Mouse (Mus musculus) adrenal gland, postnatal 25 days (tissue): Measurements from ENCODE around the gene Tpcn2. TPM values are rescaled to one million over a fixed set of nuclear protein-coding genes. Genes with fewer than 3 reads are reported as not detected.

ENCODE experiments used
- DNase-seq: peaks from one replicate; pipeline ENCODE4 v3.0.0; 2021; ENCODE audit warnings: mixed read lengths
- total RNA-seq: library from RNA; stranded (reverse); gene quantifications from 2 replicates; pipeline ENCODE4 v1.2.3, GENCODE M21; 2021

The Tpcn2 gene
- total RNA-seq, 1 experiment from 2014 or later, result 18.8 TPM

DNA sequence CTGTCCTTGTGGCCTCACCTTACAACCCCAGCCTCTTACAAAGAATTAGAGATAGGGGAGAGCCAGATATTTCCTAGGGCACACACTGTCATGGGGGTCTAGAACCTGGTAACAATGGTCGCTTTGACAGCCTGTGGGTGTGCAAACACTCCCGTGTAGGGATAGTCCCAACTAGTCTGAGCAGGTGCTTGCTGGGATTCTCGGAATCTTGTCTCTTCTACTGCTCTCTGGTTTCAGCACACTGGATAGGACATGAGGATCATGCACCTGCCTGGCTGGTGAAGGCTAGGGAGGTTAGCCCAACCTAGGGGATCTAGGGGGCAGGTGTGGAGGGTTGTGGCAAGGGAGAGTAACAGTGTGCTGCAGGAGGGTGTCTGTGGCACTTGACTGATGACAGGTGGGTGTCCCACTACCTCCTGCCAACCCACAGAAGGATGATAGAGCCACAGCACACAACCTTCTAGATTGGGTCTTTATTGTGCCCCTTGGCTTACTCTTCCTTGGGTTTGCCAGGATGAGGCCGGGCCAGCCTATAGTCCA is 78.4 kb downstream of the Tpcn2 start:
- DNase-seq, result no peak

DNA sequence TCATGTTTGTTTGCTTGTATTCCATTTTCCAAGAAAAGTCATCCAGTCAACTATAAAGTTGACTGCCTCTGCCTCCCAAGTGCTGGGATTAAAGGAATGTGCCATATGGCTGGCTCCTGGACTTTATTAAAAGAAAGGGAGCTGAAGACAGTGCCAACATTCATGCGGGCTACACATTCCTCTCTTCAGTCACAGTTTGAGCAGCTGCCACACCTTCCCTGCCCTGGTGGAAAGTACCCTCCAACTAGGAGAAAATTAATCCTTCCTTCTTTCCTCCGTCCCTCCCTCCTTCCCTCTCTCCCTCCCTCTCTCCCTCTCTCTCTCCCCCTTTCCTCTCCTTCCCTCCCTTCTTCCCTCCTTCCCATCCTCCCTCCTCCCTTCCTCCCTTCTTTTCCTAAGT is 84.1 kb downstream of the Tpcn2 start:
- no peak for DNase-seq

DNA sequence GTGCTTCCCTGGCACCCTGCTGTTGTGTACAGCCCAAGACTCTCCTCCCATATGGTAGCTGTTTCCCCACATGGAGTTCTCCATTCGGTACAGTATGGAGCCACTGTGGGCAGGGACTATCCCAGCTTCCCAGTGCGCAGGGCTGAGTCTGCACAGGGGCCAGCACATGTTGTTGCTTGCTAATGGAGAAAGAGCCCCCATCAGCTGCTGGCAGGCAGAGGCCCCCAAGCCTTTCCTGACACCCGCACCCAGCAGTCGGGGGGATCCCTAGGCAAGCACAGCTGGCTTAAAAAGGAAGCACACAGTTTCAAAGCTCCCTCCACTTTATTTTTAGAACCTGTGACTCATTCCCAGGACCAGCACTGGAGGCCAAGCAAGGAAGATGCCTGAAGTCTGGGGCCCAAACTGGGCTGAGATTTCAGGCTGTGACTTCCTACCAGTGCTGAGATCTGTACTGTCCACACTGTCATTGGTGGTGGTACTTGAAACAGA is 85.5 kb downstream of the Tpcn2 start:
- DNase-seq, result no peak

DNA sequence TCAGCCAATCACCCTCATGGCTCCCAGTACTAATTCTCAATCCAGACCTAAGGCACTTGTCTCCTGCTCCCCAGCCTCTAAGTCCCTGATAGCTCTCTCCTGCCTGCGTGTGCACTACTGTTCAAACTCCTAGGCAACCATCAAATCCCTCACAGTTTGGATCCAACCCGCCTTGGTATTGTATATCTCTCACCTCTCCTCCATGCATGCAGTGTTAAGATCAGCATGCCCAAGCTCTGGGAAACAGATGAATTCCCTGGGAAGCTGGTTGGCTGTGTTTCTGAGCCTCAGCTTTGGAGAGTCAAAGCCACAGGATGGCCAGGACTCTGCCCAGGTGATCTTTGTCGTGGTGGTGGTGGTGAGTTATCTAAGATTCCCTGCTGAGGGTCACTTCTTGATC is 86.1 kb downstream of the Tpcn2 start:
- DNase-seq, result no peak

DNA sequence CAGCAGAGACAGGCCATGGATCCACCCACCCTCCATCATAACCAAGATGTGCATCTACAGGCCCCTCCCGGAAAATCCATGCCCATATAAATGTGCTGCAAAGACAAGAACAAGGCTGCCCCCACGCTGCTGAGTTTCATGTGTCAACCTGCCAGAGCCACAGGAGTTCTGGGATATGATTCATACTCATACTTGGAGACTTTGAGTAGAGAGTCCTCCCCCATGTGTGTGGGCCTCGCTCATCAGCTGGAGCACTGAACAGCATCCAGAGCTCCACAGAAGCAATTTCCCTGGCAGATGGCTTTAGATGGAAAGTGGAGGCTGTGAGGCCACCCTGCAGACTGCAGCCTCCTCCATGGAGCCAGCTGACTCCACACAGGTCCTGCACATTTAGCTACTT is 86.8 kb downstream of the Tpcn2 start:
- no peak for DNase-seq

DNA sequence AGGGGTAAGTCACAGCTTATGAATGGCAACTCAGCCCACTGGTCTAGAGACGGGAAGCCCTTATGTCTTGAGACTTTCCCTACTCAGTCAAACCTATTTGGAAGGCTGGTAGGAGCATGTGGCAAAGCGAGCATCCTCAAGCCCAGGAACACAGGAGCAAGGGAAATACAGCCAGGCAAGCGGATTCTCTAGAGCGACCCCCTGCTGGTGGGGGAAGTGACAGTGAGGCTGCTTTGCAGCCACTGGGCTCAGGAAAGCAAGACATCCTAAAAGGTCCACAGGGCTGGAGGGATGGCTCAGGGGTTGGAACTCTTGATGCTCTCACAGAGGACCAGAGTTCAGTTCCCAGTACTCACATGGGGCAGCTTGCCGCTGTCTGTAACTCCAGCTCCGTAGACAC is 87.5 kb downstream of the Tpcn2 start:
- DNase-seq, result no peak

DNA sequence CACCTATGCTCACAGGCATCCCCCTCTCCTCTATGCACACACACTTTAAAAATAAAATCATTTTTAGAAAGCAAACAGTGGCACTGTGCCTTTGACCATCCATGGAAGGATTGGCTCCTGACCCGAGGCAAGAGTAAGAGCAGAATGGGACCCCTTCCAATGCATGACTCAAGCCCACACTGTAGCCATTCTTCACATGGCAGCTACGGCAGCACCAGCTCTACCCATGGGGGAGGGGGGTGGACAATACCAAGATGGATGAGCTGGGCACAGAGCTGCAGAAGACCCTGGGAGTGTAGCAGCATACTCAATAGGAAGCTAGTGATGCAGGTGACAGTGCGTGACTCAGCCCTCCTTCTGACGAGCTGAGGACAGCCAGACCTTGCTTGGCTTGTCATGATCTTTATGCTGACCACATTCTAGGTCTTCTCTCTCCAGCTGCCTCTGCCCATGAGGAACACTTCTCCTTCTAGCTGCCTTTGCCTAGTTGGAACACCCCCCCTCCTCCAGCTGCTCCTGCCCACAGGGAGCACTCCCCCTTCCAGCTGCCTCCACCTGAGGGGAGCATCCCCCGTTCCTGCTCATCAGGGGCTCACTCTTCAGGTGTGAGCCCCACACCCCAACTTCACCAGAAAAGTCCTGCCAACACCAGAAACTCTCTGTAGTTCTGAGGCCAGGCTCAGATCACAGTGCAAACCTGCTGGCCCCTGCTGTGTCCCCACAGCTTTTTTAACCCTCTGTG is 88.5 kb downstream of the Tpcn2 start:
- no peak for DNase-seq

DNA sequence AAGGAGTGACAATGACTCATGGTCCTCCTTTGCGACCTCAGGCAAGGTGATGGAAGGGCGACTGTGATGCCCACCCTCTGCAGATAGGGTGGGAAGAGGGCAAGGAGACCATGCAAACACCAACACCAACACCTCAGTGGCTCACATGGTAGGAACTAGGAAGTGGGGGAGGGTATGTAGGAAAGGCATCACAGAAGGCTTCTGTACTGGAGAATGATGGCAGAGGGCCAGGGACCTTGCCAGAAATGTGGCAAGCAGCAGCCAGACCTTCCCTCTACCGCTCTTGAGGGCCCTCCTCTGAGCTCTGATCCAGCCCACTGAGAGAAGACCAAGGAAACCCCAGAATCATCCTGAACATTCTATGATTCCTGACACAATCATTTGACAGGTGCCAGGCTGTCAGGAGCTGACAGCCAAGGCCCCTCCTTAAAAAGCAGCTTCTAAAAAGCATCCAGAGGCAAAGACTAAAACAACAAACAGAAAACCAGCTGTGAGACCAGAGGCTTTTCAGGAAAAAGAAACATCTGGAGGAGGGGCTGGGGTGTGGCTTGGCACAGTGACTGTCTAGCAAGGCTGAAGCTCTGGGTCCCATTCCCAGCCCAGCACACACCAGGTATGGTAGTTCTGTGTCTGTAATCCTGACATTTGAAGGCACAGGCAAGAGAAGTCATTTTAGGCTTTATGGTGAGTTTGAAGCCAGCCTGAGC is 89.2 kb downstream of the Tpcn2 start:
- peak; percentile 57 for DNase-seq

DNA sequence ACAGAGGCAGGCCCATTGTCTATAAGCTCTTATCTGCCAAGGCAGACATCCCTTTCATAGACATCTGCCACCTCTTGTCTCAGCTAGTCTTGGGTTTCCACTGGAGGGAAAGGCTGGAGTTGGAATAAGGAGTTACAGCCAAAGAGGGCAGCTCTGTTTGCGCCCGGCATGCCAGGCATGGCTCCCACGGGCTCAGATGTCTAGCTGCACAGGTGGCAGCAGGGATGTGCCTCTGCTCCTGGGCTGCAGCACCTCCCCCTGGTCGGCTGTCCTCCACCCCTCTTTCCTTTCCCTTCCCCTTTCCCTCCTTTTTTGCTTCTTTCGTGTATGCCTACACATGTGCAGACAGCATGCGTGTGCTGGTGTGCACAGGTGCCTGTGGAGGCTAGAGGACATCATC is 91.0 kb downstream of the Tpcn2 start:
- no peak for DNase-seq

DNA sequence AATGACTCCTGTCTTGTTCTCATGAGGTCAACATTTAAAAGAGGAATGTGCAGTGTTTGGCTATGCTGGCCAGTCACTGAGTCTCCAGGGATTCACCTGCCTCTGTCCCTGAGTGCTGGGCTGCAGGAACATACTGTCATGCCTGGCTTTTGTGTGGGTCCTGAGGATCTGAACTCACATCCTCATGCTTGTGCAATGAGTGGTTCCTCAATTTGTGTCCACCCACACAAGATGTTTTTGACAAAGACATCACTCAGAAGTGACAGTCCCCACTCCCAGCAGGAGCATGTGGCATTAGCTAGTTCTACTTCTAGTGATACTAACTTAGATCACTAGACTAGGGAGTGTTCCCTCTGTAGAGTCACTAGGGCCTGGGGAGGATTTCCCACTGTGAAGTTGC is 93.3 kb downstream of the Tpcn2 start:
- no peak for DNase-seq

DNA sequence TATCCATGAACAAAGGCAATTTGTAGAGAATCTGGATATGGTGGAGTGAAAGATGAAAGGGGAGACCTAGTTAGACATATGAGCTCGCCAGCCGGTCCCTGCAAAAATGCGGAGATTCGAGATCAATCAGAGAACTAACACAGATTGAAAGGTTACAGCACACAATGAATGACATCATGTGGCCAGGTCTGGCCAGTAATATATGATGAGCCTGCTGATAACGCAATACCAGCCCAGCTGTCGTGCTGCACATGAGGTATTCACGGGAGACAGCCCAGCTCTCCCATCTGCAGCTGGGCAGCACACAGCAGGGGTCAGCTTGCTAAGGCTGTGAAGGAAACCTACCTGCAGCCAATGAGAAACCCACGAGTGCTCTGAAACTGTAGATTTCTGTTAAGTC is 94.5 kb downstream of the Tpcn2 start:
- DNase-seq, result no peak

DNA sequence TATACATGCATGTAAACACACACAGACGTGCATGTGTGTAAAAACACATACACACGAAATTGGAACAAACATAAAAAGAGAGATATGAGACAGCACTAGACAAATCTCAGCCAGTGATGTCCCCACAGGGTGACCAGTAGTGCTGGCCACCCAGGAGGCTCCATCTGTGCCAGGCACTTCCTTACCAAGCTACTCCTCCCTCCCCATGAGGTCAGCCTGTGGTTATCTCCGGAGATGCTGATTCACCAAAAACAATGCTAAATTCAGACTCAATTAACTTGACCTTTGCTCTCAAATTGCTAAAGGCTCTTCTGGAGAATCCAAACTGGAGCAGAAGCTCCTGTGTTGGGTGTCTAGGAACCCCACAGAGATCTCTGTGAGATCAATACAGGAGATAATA is 96.0 kb downstream of the Tpcn2 start:
- no peak for DNase-seq

DNA sequence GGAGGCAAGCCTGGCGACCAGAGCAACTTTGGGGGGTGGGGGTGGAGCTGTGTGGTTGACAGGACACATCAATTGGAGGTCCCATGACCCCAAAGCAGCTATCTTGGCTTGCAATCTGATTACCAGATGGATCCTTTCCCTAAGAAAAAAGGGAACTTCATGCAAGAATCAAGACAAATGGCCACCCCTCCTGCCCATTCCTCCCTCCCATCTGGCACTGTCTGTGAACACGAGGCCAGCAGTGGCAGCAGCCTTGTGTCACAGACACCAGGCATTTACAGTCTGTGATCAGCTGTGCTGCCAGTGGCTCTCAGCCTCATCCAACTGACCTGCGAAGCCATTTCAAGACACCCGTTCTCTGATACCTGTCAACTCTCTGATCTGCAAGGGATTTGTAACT is 101.4 kb downstream of the Tpcn2 start:
- no peak for DNase-seq

DNA sequence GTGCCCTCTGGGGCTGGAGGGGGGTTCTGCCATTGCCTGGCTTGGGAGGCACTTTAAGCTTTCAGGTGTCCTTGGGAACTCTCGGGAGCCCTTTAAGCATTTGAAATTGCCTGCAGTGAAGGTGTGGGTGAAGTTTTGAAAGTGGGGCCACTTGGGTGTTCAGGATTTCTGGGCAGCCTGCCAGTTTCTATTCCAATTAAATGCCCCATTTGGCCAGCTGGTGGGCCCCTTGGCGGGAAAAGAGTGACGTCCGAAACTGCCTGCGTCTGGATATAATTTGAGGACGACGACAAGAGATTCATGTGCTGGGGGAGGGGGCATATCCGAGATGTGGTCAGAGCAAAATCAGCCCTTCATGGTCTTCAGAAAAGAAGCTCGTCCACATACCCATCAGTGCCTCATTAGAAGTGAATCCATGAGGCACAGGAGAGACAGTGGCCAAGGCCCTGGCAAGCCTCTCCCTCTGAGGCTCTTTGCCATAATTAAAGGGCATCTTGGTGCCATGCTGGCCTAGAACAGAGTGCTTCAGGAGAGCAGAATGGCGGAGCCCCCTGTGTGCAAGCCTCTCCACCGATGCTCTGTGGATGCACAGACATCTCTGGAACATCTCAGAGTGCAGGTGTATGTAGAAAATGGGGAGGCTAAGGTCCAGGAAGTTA is 102.3 kb downstream of the Tpcn2 start:
- DNase-seq, result no peak

DNA sequence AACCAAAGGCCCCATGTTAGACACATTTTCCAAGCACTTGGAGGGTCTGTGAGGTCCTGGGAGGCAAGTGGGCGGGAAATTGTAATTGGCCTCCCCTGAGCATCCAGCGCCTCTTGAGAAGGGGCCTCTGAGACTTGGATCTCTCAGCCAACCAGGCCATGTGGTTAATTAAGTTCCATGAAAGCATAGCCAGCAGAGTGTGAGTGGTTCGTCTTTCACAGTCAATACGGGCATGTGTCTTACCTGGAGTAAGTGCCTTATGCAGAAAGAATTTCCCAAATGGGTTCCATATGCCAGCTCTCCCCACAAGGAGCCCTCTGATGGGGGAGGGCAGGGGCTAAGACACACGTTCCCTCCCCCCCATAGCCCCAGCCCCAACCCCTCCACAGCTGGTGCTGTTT is 104.1 kb downstream of the Tpcn2 start:
- no peak for DNase-seq

DNA sequence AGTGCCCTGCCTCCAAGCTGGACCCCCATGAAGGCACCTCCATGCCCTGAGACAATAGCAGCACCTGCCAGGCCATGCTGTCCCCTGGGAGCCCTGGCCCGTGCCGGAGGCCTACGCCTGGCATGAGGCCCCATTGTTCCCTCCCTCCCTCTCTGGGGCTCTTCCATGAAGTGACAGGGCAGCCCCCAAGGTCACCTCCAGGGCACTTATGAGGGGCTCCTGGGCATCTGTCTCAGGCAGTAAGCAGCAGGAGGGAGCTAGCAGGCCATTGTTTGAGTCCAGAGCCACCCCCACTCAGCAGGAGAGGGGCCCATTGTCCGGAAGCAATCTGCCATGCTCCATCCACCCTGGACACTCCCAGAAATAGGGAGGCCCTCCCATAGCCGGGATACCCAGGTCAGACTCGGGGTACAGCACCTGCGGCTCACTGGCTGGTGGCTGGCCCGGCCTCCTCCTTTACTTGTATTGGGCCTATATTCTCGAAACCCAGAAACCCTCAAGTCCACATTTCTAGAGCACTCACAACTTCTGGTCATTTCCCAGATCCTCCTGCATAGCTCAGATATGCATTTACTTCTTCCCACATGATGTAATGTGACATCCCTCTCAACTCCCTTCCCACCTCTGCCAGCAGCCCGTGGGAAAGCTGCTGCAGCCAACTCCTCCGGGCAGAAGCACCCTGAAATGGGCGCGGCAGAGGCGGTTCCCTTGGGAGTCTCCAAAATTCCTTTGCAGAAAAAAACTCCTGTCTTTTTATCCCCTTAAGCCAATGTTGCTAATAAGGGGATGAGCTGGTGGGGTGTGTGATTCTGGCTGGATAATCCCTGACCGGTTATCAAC is 106.8 kb downstream of the Tpcn2 start:
- no peak for DNase-seq

DNA sequence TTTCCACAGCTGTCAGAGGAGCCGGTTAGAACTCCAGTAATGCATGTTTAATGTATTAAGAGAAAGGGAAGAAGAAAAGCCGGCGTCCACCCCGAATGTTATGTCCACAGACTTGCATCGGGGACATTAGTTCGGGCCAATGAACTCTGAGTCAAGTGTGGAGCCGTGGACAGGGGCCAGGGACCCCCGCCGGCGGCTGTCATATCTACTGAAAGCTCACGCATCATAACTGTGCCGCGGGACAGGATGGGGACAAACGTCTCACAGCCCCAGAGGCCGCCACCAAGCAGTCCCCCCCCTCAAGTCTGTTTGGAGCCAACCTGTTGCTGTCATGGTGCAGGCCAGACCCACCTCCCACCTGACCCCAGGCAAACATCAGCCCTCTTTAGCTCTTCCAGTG is 110.2 kb downstream of the Tpcn2 start:
- no peak for DNase-seq

DNA sequence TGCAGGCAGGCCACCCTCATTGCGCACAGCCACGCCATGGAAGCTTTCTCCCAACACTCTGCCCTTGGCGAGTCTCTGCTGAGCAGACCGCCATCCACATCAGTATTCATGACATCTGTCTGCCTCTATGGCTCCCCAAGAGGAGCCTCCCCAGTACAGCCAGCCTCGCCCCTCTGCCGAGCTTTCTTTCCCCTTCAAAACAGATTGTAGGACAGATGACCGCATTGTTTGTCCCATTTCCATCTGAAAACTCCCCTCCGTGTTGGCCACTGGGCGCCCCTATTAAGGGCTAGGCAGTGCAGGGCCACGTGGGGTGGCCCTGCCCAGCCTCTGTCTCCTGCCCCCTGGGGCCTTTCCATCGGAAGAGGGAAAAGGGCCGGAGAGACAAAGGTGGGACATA is 110.7 kb downstream of the Tpcn2 start:
- no peak for DNase-seq

DNA sequence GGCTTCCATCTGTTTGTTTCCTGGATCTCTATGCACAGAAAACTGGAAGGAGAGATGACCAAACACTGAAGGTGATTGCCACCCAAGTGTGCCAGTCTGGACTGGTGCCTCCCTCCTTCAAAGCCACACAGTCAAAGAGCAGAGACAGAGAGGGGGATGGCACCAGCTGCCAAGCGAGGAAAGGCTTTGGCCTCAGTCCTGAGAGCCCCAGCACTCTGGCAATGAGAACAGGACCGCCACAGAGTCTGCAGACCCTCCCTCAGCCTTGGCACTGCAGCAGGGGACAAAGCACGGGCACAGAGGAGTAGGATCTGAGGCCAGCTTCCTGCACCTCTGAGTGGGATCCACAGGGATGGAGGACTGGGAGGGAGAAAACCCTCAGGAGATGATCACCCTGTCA is 114.1 kb downstream of the Tpcn2 start:
- DNase-seq, result no peak

DNA sequence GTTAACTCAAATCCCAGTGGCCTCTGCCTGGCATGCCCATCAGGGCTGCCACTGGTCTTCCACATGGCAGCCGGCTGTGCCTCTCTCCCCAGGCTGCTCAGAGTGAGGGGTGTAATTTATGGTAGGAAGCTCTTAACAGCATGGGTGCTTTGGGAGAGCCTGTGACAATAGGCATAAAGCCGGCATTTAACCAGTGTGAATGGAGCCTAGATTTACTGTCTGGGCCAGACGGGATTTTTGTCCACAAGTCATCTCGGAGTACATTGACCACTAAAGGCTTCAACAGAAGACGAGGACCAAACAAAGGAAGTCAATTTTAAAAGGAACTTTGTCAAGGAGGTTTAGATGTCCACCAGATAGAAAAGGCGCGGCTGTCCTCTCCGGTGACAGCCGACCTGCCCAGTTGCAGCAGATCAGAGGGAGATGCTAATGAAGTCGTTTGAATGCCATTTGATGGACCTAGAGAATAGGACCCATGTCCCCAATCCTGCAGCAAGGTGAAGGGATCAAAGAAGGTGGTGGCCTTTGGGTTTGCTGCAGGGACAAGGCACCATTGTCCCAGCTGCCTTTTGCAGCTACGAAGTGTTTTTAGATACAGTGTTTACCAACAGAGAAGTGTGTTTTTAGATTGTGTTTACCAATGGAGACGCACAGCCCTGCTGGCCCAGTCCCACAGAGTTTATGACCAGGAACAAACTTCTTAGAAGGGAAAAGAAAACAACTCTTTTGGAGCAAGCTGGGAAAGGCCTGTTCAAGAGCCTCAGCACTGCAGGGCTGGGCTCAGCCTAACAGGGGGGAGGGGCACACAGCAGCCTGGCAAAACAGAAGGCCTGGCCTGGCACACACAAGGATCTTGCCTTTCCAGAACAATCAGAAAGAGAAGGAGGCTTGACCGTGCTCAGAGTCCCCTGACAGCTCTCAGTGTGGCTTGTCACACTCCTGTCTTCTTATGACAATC is 124.2 kb downstream of the Tpcn2 start:
- DNase-seq, result no peak

DNA sequence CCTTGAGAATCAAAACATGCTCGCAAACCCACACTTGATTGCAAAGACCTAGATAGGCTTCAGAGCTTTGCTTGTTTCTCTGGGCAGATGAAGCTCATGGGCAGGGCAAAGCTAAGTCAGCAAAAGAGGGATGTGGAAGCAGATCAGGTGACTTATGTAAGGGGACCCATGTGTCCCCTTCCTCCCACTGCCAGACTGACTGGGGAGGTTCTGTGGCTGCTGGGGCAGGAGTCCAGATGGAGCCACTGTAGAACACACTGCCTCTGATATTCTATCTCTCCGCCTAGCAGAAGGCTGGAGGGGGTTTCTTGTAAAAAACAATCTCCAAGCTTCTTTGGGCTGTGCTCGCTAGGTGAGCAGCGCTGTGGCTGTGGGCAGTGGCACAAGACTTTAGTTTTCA is 128.1 kb downstream of the Tpcn2 start:
- no peak for DNase-seq
